Mouse (Mus musculus) frontal cortex, adult (tissue): ENCODE data around the gene Htr2c.

ENCODE experiments used
- ATAC-seq: cut with Nextera tagmentation; 2 replicates; pipeline ENCODE4 v1.9.2; 2017; ENCODE audit warnings: mild to moderate bottlenecking, moderate library complexity, mixed read lengths; ENCODE audit not compliant: low TSS enrichment

Htr2c gene

GRCm38 (mm10) chrX:146962258-146962913 is at the start of gene Htr2c:
Gene Htr2c (plus strand): TSS chrX:146962513.
- ATAC-seq, result peak; percentile 85

DNA sequence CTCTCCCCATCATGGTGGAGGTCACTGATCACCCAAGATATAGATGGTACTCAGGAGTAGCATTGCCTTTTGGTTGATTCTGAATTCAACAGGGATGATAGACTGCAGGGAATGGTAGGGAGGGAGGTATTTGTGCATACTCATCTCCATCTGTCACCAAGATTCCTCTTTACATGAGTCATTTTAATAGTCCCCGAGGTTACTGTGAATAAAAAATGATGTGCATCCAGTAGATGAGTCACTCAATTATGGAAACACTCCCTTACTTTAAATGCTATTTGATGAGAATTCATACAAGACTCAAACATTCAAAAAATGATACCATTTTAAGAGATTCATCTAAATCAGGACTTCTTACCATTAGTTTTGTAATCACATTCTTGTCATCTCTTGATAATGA is 34.1 kb upstream of the Htr2c start:
- no peak for ATAC-seq

GRCm38 (mm10) chrX:146936332-146936731 is 26.0 kb upstream of the Htr2c start:
- no peak for ATAC-seq

DNA sequence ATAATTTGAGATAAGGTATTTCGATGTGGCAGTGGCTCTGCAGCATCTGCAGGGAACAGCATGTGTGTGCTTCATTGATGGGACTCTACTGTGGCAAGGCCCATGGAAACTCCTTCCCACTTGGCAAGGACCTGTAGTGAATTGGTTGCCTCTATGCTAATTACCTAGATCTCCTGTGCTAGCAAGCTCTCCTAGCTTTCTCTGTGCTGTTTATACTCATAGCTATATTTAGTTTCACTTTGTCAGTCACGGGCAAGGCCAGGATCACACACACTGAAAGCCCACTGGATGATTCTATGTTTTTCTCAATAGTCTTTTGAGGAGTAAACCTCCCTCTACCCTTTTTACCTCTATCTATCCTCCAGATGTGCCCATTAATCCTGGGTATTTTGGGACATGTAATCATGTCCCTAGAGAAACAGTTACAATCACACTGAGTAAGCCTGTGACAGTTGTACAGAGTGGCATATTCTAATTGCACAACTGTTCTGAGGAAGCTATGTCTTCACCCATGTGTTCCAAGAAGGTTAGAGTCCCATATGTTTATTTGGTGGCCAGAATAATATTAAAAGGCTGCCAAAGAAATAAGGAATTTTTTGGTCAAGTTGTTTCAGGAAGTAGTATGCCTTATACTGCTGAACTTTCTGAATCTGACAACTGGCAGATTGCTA is 16.0 kb upstream of the Htr2c start:
- ATAC-seq, result no peak

DNA sequence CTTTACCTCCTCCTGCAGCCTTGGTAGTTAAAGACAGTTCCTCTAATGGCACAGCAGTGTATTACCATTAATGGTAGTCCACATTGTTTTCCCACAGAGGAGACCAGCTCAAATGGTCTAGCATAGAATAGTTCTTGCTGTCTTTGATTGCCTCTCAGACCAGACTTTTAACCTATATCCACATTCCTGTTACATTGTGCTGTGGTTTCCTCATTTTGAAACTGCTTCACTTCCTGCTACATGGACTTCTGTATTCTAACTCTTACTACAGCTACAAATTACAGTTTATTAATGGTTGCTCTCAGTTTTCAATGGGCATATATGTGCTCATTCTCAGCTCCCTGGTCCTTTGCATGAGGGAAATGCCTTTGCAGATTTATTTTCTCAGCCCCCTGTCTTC is 15.3 kb upstream of the Htr2c start:
- ATAC-seq, result no peak

GRCm38 (mm10) chrX:146958608-146959007 is 3.7 kb upstream of the Htr2c start:
- ATAC-seq, result no peak

- ATAC-seq, result peak; percentile 71
Measured at GRCm38 (mm10) chrX:146959960-146960359, 2.4 kb upstream of the Htr2c start.

DNA sequence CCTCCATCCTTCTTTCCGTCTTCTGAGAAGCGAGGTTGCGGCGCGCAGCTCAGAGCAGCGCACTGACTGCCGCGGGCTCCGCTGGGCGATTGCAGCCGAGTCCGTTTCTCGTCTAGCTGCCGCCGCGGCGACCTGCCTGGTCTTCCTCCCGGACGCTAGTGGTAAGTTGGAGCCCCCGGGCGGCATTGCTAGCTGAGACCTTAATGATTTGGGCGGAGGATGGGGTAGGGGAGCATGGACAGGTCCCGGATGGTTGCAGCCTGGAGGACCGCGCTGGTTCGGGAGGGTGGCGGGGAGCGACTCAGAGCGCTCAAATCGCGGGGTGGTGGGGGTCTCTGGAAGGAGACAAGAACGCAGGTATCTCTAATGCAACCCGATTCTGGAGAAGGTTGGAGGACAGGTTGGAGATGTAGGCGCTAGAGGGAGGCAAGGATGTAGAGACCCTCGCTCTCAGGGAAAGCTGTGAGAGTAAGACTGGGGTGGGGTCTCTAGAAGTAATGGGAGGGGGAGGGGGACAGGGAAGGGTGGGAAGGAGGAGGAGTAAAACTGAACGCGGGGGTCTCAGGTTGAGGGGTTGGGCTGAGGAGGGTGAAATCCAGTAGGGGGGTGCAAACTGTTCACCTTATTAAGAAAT is 718 bp downstream of the Htr2c start:
- peak; percentile 90 for ATAC-seq

GRCm38 (mm10) chrX:146979931-146980330 is 17.6 kb downstream of the Htr2c start:
- ATAC-seq, result peak; percentile 55; the same call in 1 of the 2 replicates

DNA sequence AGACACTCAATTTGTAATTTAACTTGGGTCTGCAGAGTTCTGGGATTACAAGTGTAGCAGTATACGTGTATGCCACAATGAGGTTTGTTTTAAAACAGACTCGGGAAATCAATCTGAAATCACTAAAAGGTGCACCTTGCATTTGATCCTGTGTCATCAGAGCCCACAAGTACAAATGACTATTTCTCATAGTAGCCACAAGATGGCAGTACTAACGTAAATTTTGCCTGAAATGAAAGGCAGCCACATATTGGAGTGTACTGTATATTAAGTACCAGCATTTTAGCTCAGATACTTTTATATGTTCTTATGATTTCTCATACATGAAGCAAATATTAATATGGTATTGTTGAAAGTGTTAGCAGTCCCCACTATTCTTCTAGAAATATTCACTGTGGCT is 93.4 kb downstream of the Htr2c start:
- no peak for ATAC-seq

DNA sequence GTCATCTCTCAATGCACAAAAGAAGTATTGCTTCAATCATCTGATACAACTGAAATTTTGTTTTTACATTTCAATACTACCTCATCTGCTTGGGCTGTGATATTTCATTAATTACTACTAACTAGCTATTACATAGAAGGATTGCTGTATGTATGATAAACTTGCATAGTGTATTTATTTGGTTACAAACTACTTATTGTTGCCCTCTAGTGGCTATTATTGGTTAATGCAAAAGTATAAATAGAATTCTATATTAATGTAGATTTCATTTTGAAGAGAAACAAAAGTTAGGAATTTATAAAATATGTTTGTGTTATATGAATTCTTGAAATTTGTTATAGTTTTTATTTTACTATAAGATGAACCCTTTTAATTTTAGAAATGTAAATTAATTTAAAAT is 109.3 kb downstream of the Htr2c start:
- ATAC-seq, result no peak

- no peak for ATAC-seq
Measured at GRCm38 (mm10) chrX:147119155-147119554, 156.8 kb downstream of the Htr2c start.

DNA sequence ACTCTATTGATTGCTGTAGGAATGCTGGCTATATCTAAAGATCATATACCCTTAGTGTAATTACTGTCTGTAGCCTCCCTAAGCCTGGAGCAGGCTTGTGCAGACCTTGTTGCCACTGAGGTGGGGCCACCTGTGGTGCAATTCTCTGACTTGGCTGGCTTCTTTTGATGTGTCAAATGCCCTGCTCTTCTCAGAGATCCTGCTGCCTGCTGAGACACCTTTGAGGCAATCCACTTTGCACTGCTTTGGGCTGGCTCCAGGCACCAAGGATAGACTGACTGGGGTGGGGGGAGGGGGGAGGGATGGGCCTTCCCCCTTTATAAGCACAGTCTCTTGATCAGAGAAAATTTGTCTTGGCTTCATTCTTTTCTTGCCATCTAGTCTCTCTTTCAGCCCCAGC is 252.9 kb downstream of the Htr2c start:
- ATAC-seq, result no peak

DNA sequence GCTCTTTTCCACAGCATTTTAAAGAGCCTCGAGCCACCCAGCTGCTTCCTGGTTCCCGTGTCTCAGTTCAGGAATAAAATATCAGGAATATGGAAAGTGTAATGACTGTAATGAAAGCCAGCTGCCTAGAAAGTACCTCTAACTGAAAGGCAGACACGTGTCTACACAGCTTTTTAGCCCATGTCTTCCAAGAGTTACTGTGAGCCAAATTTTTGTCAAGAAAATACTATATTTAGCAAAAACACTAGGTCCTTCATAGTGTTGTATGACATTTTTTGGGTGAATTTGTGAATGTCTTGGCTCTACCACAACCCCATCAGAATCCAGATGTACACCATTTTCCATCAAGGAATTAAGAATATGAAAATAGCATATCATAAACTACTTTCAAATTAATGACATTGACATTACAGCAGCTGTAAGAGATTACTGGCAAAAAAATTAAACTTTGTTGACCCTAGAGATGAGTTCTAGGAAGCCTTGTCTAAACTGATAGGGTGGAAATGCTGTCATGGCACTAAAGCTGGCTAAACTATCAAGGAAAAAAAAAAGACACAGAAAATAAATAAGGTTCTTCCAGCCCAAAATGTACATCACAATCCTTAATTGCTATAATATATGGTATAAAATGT is 255.2 kb downstream of the Htr2c start:
- no peak for ATAC-seq

DNA sequence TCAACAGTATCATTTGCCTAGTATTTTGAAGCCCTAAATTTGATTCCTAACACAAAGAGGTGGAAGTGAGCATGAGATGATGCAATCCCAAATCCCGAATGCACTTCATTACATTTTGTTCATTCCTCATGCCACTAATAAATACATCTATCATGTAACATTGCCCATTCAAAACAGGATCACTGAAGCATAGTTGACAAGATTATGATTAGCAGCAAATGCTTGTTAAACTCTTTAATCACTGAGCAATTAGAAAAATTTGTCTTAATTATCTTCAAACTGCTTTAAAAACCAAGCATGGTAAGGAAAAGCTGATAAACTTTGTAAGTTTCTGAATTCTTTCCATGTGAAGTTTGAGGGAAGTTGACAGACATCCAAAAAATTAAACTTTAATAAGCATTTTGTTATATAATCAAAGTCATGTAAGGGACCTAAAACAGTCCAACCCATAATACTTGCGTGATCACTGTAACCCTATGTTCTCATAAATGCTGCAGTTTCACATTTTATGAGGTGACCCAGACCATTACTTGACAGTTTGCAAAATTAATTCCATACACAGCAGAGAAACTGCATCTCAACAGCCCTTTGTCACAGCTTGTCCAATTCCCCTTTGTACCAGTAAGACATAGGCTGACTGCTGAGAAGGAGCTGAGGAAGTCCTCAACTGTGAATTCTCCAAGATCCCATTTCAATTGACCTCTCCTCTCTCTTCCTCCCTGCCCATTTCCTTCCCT is 276.7 kb downstream of the Htr2c start:
- ATAC-seq, result no peak
